ENCODE assay signal across 7 mouse cellular contexts in the genomic region with DNA sequence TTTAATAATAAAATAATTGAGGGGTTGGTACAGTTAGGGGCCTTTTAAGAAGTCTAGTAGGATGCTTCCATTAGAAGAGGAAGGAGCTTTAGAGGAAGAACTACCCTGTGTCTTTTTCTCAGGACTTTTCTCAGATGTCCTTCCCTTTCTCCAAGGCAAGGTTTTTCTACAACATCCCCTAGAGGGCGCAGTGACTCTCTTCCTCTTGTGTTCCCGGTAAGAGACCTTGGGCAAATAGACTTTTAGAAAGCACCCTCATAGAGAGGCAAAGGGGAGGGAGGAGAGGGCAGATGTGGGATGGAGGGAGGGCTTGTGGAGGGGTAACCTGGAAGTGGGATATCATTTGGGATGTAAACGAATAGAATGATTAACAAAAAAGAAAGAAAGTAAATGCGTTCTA.
DNase-seq lines count a peak whose midpoint lies in the region; ATAC-seq and TF ChIP-seq lines count a peak whose summit lies in the region.

No protein-coding gene starts in this region.

- no peak for TF ChIP-seq POLR2A in testis, adult 2 months (IDR thresholded peaks at IDR 0.05; ENCODE audit: control insufficient read depth, low read depth, low read length)

- no peaks in the 10 kb centered on the region for H3K27me3 ChIP-seq in testis, adult 2 months (ENCODE audit: control insufficient read depth, insufficient read depth, low read length)
- no peaks in the 10 kb centered on the region for H3K27me3 ChIP-seq in embryonic facial prominence, embryonic 14.5 days (replicated peaks; ENCODE audit: control insufficient read depth, insufficient read depth, low read length)

- no peaks in the 10 kb centered on the region for H3K9me3 ChIP-seq in embryonic facial prominence, embryonic 14.5 days (ENCODE audit: control insufficient read depth, low read length)

- H3K36me3 ChIP-seq in testis, adult 2 months (ENCODE audit: control insufficient read depth, insufficient read depth, low read length) = no peaks in the 10 kb centered on the region
- no peaks in the 10 kb centered on the region for H3K36me3 ChIP-seq in embryonic facial prominence, embryonic 14.5 days (ENCODE audit: control insufficient read depth, insufficient read depth, low read length)

- no peaks in the 10 kb centered on the region for H3K4me1 ChIP-seq in testis, adult 2 months (ENCODE audit: control insufficient read depth, insufficient read depth, low read length)
- H3K4me1 ChIP-seq in embryonic facial prominence, embryonic 14.5 days (ENCODE audit: control insufficient read depth, insufficient read depth, low read length) = peaks cover 3% of the 10 kb centered on the region; the same call in 1 of the 2 replicates

- DNase-seq in testis, postnatal 14 days (ENCODE audit: low spot score) = no peak
- peak; percentile 31 for DNase-seq in adrenal gland, postnatal 25 days
- DNase-seq in embryonic facial prominence, embryonic 14.5 days (ENCODE audit: low spot score) = peak; percentile 69
- DNase-seq in layer of hippocampus, adult 11-12 months (ENCODE audit: low spot score) = peak; percentile 60
- DNase-seq in lung, postnatal 10 days = peak; percentile 66
- peak; percentile 43 to 49 for DNase-seq in urinary bladder, postnatal 36 days (ENCODE audit: low spot score in 2 of 2)

- H3K9ac ChIP-seq in embryonic facial prominence, embryonic 14.5 days (ENCODE audit: low read depth, low read length) = no peak overlapping the region

- no peak overlapping the region for H3K4me3 ChIP-seq in testis, adult 2 months (ENCODE audit: control insufficient read depth, low read depth, low read length)
- no peak overlapping the region for H3K4me3 ChIP-seq in embryonic facial prominence, embryonic 14.5 days (ENCODE audit: low read depth, low read length)

- no peak overlapping the region for H3K4me2 ChIP-seq in embryonic facial prominence, embryonic 14.5 days (ENCODE audit: low read depth, low read length)

- peak; percentile 14; the same call in 1 of the 2 replicates for TF ChIP-seq CTCF in testis, adult 2 months (IDR thresholded peaks at IDR 0.05; ENCODE audit: control insufficient read depth, insufficient read depth, insufficient replicate concordance, low read depth, low read length)

- no peak overlapping the region for H3K27ac ChIP-seq in testis, adult 2 months (ENCODE audit: control insufficient read depth, insufficient read depth, low read depth, low read length)
- H3K27ac ChIP-seq in embryonic facial prominence, embryonic 14.5 days (replicated peaks; ENCODE audit: low read depth, low read length) = no peak overlapping the region

- WGBS in embryonic facial prominence, embryonic 14.5 days = 34% methylated on average over 4 of the region's 4 CpGs

- ATAC-seq in embryonic facial prominence, embryonic 14.5 days (ENCODE audit: low read depth) = no peak
